Mouse (Mus musculus): ENCODE data around the gene Col25a1.

GRCm38 (mm10) chr3:130582903-130583664 lies 451.8 kb downstream of the Col25a1 start:
- TF ChIP-seq CTCF (IDR thresholded peaks at IDR 0.05; ENCODE audit: low read depth, low read length): no peak
- TF ChIP-seq POLR2A (IDR thresholded peaks at IDR 0.05; ENCODE audit: insufficient read depth, low read length): no peak
- no peak for TF ChIP-seq EP300 (IDR thresholded peaks at IDR 0.05; ENCODE audit: insufficient read depth, low read depth, low read length)

Data from ES-Bruce4 (cell line).